Mouse (Mus musculus) MEL (cell line): Measurements from ENCODE around the gene Haao. TPM values are rescaled to one million over a fixed set of nuclear protein-coding genes. Genes with fewer than 3 reads are reported as not detected.

Experiments
- DNase-seq: peaks from one replicate; pipeline ENCODE4 v3.0.0; 2011; ENCODE audit warnings: low read depth, low spot score
- H3K27ac ChIP-seq: 2 replicates; pipeline ENCODE4 v1.5.1; 2012; ENCODE audit warnings: low read depth, mild to moderate bottlenecking, control low read depth, low read length, moderate library complexity; ENCODE audit not compliant: control insufficient read depth
- H3K27me3 ChIP-seq, 2 experiments: fragments of 150-350 bp in 1 of 2; sonication (generic) in 1 of 2; 2 replicates each; pipeline ENCODE4 v1.6.1; 2012; ENCODE audit warnings: low read length in 2 of 2, mild to moderate bottlenecking in 2 of 2, improper control_type of control experiment in 1 of 2, moderate library complexity in 1 of 2; ENCODE audit not compliant: insufficient read depth in 2 of 2, control insufficient read depth in 1 of 2
- H3K36me3 ChIP-seq, 2 experiments: 2 replicates each; pipeline ENCODE4 v1.6.1; 2012 to 2014; ENCODE audit warnings: low read length in 2 of 2, improper control_type of control experiment in 1 of 2, inconsistent platforms in 1 of 2, mild to moderate bottlenecking in 1 of 2; ENCODE audit not compliant: insufficient read depth in 2 of 2, control insufficient read depth in 1 of 2
- H3K4me1 ChIP-seq, 2 experiments: fragments of 150-350 bp in 1 of 2; sonication (generic) in 1 of 2; 2 replicates each; pipeline ENCODE4 v1.6.1; 2012; ENCODE audit warnings: low read length in 2 of 2, improper control_type of control experiment in 1 of 2, mild to moderate bottlenecking in 1 of 2; ENCODE audit not compliant: insufficient read depth in 2 of 2, control insufficient read depth in 1 of 2
- H3K4me3 ChIP-seq, 2 experiments: fragments of 150-350 bp in 1 of 2; sonication (generic) in 1 of 2; 2 replicates each; pipeline ENCODE4 v1.5.1; 2012; ENCODE audit warnings: low read depth in 2 of 2, low read length in 2 of 2, mild to moderate bottlenecking in 2 of 2, moderate library complexity in 2 of 2, control low read depth in 1 of 2, improper control_type of control experiment in 1 of 2; ENCODE audit not compliant: control insufficient read depth in 1 of 2, insufficient read depth in 1 of 2
- H3K79me2 ChIP-seq: 2 replicates; pipeline ENCODE4 v1.6.1; 2012; ENCODE audit warnings: mild to moderate bottlenecking, low read length, moderate library complexity; ENCODE audit not compliant: control insufficient read depth, poor library complexity, insufficient read depth
- H3K9ac ChIP-seq: 2 replicates; pipeline ENCODE4 v1.6.1; 2012; ENCODE audit warnings: low read depth, mild to moderate bottlenecking, control low read depth, low read length, moderate library complexity; ENCODE audit not compliant: control insufficient read depth, poor library complexity, severe bottlenecking
- H3K9me3 ChIP-seq: fragments of 150-350 bp; sonication (generic); replicated peaks from 2 replicates; pipeline ENCODE4 v1.6.1; 2012; ENCODE audit warnings: mild to moderate bottlenecking, low read length, improper control_type of control experiment, moderate library complexity; ENCODE audit not compliant: insufficient read depth
- CHD1 ChIP-seq: IDR thresholded peaks from 2 replicates; pipeline ENCODE4 v1.6.1; 2012; ENCODE audit warnings: low read depth, mild to moderate bottlenecking, inconsistent platforms, low read length, improper control_type of control experiment
- CHD2 ChIP-seq: IDR thresholded peaks from 2 replicates; pipeline ENCODE4 v1.6.1; 2011; ENCODE audit warnings: low read length, improper control_type of control experiment
- CTCF ChIP-seq, 3 experiments: IDR thresholded peaks in 2 of 3; conservative IDR thresholded peaks in 1 of 3; 2 replicates each; pipeline ENCODE4 v1.5.1; 2011 to 2012; ENCODE audit warnings: low read length in 3 of 3, low read depth in 2 of 3, mild to moderate bottlenecking in 2 of 3, improper control_type of control experiment in 1 of 3, inconsistent platforms in 1 of 3, mixed read lengths in 1 of 3, moderate library complexity in 1 of 3; ENCODE audit not compliant: control insufficient read depth in 1 of 3, insufficient read depth in 1 of 3, poor library complexity in 1 of 3, severe bottlenecking in 1 of 3
- EP300 ChIP-seq, 2 experiments: IDR thresholded peaks; 2 replicates each; pipeline ENCODE4 v1.6.1; 2011; ENCODE audit warnings: improper control_type of control experiment in 2 of 2, low read length in 2 of 2, low read depth in 1 of 2, mild to moderate bottlenecking in 1 of 2
- ETS1 ChIP-seq: IDR thresholded peaks from 2 replicates; pipeline ENCODE4 v1.6.1; 2012; ENCODE audit warnings: low read depth, mild to moderate bottlenecking, inconsistent platforms, low read length, improper control_type of control experiment, moderate library complexity
- GABPA ChIP-seq: IDR thresholded peaks from 2 replicates; pipeline ENCODE4 v1.6.1; 2012; ENCODE audit warnings: low read depth, mild to moderate bottlenecking, inconsistent platforms, low read length, improper control_type of control experiment, moderate library complexity
- GATA1 ChIP-seq: IDR thresholded peaks from 2 replicates; pipeline ENCODE4 v1.6.1; 2011; ENCODE audit warnings: low read depth, low read length, improper control_type of control experiment
- HCFC1 ChIP-seq: IDR thresholded peaks from 2 replicates; pipeline ENCODE4 v1.6.1; 2012; ENCODE audit warnings: low read depth, mild to moderate bottlenecking, inconsistent platforms, low read length, improper control_type of control experiment, moderate library complexity
- JUND ChIP-seq: IDR thresholded peaks from 2 replicates; pipeline ENCODE4 v1.6.1; 2011; ENCODE audit warnings: low read depth, mild to moderate bottlenecking, improper control_type of control experiment, low read length
- KAT2A ChIP-seq: conservative IDR thresholded peaks from 2 replicates; pipeline ENCODE4 v1.6.1; 2012; ENCODE audit warnings: low read depth, low read length, improper control_type of control experiment, inconsistent platforms
- MAZ ChIP-seq: IDR thresholded peaks from 2 replicates; pipeline ENCODE4 v1.6.1; 2012; ENCODE audit warnings: low read depth, mild to moderate bottlenecking, inconsistent platforms, low read length, improper control_type of control experiment
- MXI1 ChIP-seq: IDR thresholded peaks from 2 replicates; pipeline ENCODE4 v1.6.1; 2011; ENCODE audit warnings: mild to moderate bottlenecking, low read depth, low read length, improper control_type of control experiment
- MYB ChIP-seq: IDR thresholded peaks from 2 replicates; pipeline ENCODE4 v1.6.1; 2011; ENCODE audit warnings: mild to moderate bottlenecking, low read depth, low read length, improper control_type of control experiment
- MYC ChIP-seq: IDR thresholded peaks from 2 replicates; pipeline ENCODE4 v1.6.1; 2011; ENCODE audit warnings: low read depth, mild to moderate bottlenecking, low read length, improper control_type of control experiment, moderate library complexity
- NRF1 ChIP-seq: IDR thresholded peaks from 2 replicates; pipeline ENCODE4 v1.6.1; 2014; ENCODE audit warnings: low read depth, mild to moderate bottlenecking, inconsistent platforms, low read length, improper control_type of control experiment, moderate library complexity; ENCODE audit not compliant: poor library complexity, insufficient read depth, severe bottlenecking
- POLR2A ChIP-seq, 2 experiments: IDR thresholded peaks; 2 replicates each; pipeline ENCODE4 v1.6.1; 2011 to 2012; ENCODE audit warnings: low read length in 2 of 2, mild to moderate bottlenecking in 2 of 2, control low read depth in 1 of 2, improper control_type of control experiment in 1 of 2, low read depth in 1 of 2, moderate library complexity in 1 of 2; ENCODE audit not compliant: control insufficient read depth in 1 of 2, insufficient read depth in 1 of 2, poor library complexity in 1 of 2
- POLR2AphosphoS2 ChIP-seq: IDR thresholded peaks from 2 replicates; pipeline ENCODE4 v1.6.1; 2011; ENCODE audit warnings: low read length, improper control_type of control experiment
- POLR2AphosphoS5 ChIP-seq: IDR thresholded peaks from 2 replicates; pipeline ENCODE4 v1.6.1; 2012; ENCODE audit warnings: low read depth, borderline replicate concordance, mild to moderate bottlenecking, inconsistent platforms, low read length, moderate library complexity, mixed read lengths
- RAD21 ChIP-seq: IDR thresholded peaks from 2 replicates; pipeline ENCODE4 v1.6.1; 2011; ENCODE audit warnings: mild to moderate bottlenecking, low read depth, low read length, improper control_type of control experiment
- RCOR1 ChIP-seq: IDR thresholded peaks from 2 replicates; pipeline ENCODE4 v1.6.1; 2012; ENCODE audit warnings: low read depth, mild to moderate bottlenecking, inconsistent platforms, low read length, improper control_type of control experiment
- SMC3 ChIP-seq: IDR thresholded peaks from 2 replicates; pipeline ENCODE4 v1.6.1; 2011; ENCODE audit warnings: low read depth, low read length, improper control_type of control experiment
- TAL1 ChIP-seq: IDR thresholded peaks from 2 replicates; pipeline ENCODE4 v1.6.1; 2012; ENCODE audit warnings: mild to moderate bottlenecking, inconsistent platforms, low read length, moderate library complexity, mixed read lengths
- TCF12 ChIP-seq: IDR thresholded peaks from 2 replicates; pipeline ENCODE4 v1.6.1; 2014; ENCODE audit warnings: low read depth, mild to moderate bottlenecking, inconsistent platforms, low read length, improper control_type of control experiment, moderate library complexity
- UBTF ChIP-seq: IDR thresholded peaks from 2 replicates; pipeline ENCODE4 v1.6.1; 2012; ENCODE audit warnings: low read depth, mild to moderate bottlenecking, inconsistent platforms, low read length, improper control_type of control experiment, moderate library complexity, borderline replicate concordance; ENCODE audit not compliant: insufficient read depth
- ZNF384 ChIP-seq: IDR thresholded peaks from 2 replicates; pipeline ENCODE4 v1.6.1; 2012; ENCODE audit warnings: low read depth, mild to moderate bottlenecking, inconsistent platforms, low read length, improper control_type of control experiment
- polyA plus RNA-seq, 2 experiments: library from polyadenylated mRNA; stranded (reverse) in 1 of 2; unstranded in 1 of 2; fragments of >175 nt in 1 of 2; fragments of >200 nt in 1 of 2; gene quantifications; 2 replicates each; pipeline versions ENCODE4 v1.2.1 to v1.2.4; 2012; ENCODE audit warnings: low replicate concordance in 2 of 2, low read depth in 1 of 2; ENCODE audit not compliant: insufficient read length in 2 of 2, insufficient read depth in 1 of 2, missing spikeins in 1 of 2
- total RNA-seq: library from RNA; depleted of rRNA; stranded (reverse); fragments of 300-350 nt; gene quantifications from 2 replicates; pipeline ENCODE4 v1.2.3, GENCODE M21; 2012

The Haao gene
- total and polyA plus RNA-seq, 3 experiments, result 1.5 to 2.8 TPM; not detected in 1

- H3K9me3 ChIP-seq, result no peaks in the 10 kb centered on the region
Measured at GRCm38 (mm10) chr17:83799506-83800050, 48.2 kb downstream of the Haao start.

GRCm38 (mm10) chr17:83795121-83795520, 52.6 kb downstream of the Haao start:
- Histone ChIP-seq H3K4me1 (0 out of 4 replicates have a peak, but pooled peaks cover 0 to 2% of the 10 kb centered on the region in 2 experiments), H3K36me3 (peaks cover 0 to 2% of the 10 kb centered on the region in 2 experiments; a peak in 2 of 4 replicates)

More at GRCm38 (mm10) chr17:83799506-83800050, 48.2 kb downstream of the Haao start:
- DNase-seq, result no peak
- no peaks in the 10 kb centered on the region for H3K27me3 ChIP-seq
- no peak overlapping the region for H3K9ac ChIP-seq
- H3K79me2 ChIP-seq, result no peaks in the 10 kb centered on the region
- TF ChIP-seq ETS1, result no peak
- no peak for TF ChIP-seq POLR2A (IDR thresholded peaks at IDR 0.05; ENCODE audit: control insufficient read depth in 1 of 2, insufficient read depth in 1 of 2, low read depth in 1 of 2, low read length in 2 of 2, poor library complexity in 1 of 2)
- no peak for TF ChIP-seq ZNF384
- no peak for TF ChIP-seq NRF1
- TF ChIP-seq UBTF, result no peak
- H3K27ac ChIP-seq, result no peak overlapping the region
- no peaks in the 10 kb centered on the region for H3K36me3 ChIP-seq
- no peak overlapping the region for H3K4me3 ChIP-seq
- no peaks in the 10 kb centered on the region for H3K4me1 ChIP-seq

GRCm38 (mm10) chr17:83792388-83792787, 55.4 kb downstream of the Haao start:
- TF ChIP-seq GATA1 (no peak), CTCF (IDR thresholded peaks at IDR 0.05 in 2 of 3, conservative IDR thresholded peaks at IDR 0.05 in 1 of 3; ENCODE audit: control insufficient read depth in 1 of 3, insufficient read depth in 1 of 3, low read depth in 2 of 3, low read length in 3 of 3, poor library complexity in 1 of 3, severe bottlenecking in 1 of 3) (no peak), CHD1 (no peak), POLR2AphosphoS5 (no peak), UBTF (no peak), MAZ (no peak), POLR2AphosphoS2 (no peak), MXI1 (no peak), KAT2A (no peak), ZNF384 (no peak), GABPA (no peak), CHD2 (no peak), TCF12 (no peak), SMC3 (no peak), RAD21 (no peak), MYC (no peak), MYB (no peak), NRF1 (no peak)
- no peaks in the 10 kb centered on the region for H3K27me3 ChIP-seq
- no peaks in the 10 kb centered on the region for H3K79me2 ChIP-seq
- H3K9me3 ChIP-seq, result no peaks in the 10 kb centered on the region
- peaks cover 0 to 5% of the 10 kb centered on the region in 2 experiments; a peak in 3 of 4 replicates for H3K36me3 ChIP-seq
- no peak overlapping the region for H3K27ac ChIP-seq
- DNase-seq, result no peak
- no peak overlapping the region for H3K4me3 ChIP-seq
- 0 out of 4 replicates have a peak, but pooled peaks cover 0 to 2% of the 10 kb centered on the region in 2 experiments for H3K4me1 ChIP-seq
- H3K9ac ChIP-seq, result no peak overlapping the region

More at GRCm38 (mm10) chr17:83795121-83795520, 52.6 kb downstream of the Haao start:
- Histone ChIP-seq H3K4me3 (no peak overlapping the region), H3K27me3 (no peaks in the 10 kb centered on the region), H3K9me3 (no peaks in the 10 kb centered on the region), H3K9ac (no peak overlapping the region), H3K79me2 (no peaks in the 10 kb centered on the region), H3K27ac (no peak overlapping the region)
- no peak for DNase-seq
- no peak for TF ChIP-seq RCOR1
- TF ChIP-seq POLR2AphosphoS2, result no peak
- no peak for TF ChIP-seq TAL1
- TF ChIP-seq HCFC1, result no peak
- TF ChIP-seq EP300 (IDR thresholded peaks at IDR 0.05; ENCODE audit: low read depth in 1 of 2, low read length in 2 of 2), result no peak
- no peak for TF ChIP-seq ETS1
- TF ChIP-seq MAZ, result no peak
- no peak for TF ChIP-seq JUND
- TF ChIP-seq CHD2, result no peak
- TF ChIP-seq KAT2A, result no peak
- TF ChIP-seq GATA1, result no peak
- no peak for TF ChIP-seq RAD21
